Mouse (Mus musculus): ENCODE results near the gene Sec14l4.
A peak's percentile ranks its signal among the peaks of the same experiment; 100 is the strongest.

The Sec14l4 gene

DNA sequence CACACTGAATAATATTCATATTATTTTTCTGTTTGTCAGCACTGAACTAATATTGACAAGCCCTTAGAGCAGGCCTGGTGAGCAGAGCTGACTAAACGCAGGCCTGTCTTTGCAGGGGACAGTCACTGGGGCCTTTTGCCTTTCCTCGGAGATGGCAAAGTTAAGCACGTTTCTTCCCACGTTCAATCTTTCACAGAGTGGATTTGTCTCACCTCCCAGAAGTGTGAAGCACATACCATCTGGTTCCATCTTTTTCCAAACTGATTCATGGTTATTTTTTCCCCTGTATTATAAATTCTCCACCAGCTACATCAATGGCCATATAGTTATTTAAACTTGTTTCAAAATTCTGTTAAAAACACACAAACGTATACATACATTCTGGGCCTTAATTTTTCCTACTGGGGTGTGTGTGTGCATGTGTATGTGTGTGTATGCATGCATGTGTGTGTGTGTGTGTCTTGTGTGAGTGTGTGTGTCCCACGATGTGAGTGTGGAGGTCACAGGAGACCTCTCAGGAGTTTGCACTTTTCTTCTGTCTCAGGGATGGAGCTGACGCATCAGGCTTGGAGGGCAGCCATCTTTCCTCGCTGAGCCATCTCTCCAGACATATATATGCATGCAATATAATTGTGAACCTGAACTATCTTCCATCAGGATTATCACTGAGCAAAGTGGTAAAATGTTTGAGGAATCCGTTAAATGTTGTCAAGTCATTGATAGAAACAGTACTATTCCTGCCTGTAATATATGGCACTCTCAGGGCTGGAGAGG, 3.5 kb upstream of the Sec14l4 start:
- peak; percentile 16 to 38 for DNase-seq (ENCODE audit: low spot score in 2 of 2)

GRCm38 (mm10) chr11:4029343-4029742, 1.9 kb upstream of the Sec14l4 start:
- DNase-seq (ENCODE audit: low spot score in 2 of 2), result no peak

- DNase-seq (ENCODE audit: low spot score in 2 of 2), result no peak
These were observed 699 bp downstream of the Sec14l4 start for GRCm38 (mm10) chr11:4031961-4032360.

DNA sequence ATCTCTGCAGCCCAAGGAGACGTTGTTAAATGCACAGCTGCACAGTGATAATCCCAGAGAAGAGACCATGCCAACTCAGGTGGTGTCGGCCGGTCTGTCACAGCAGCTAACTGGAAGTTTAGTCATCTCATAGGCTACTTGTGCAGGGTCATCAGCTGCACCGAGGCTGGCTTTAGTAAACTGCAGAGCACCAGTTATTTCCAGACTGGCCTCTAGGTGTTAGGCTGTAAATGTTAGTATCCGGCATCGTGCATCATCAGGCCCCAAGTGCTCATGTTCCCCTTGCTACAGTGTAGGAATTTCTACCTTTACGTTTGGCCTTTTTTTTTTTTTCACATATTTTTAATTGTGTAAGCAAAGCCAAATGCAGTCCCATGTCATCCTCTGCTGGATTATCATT, 2.2 kb downstream of the Sec14l4 start:
- no peak for DNase-seq (ENCODE audit: low spot score in 2 of 2)

- no peak for DNase-seq (ENCODE audit: low spot score in 2 of 2)
These were observed 2.9 kb downstream of the Sec14l4 start for GRCm38 (mm10) chr11:4034169-4034568.

DNA sequence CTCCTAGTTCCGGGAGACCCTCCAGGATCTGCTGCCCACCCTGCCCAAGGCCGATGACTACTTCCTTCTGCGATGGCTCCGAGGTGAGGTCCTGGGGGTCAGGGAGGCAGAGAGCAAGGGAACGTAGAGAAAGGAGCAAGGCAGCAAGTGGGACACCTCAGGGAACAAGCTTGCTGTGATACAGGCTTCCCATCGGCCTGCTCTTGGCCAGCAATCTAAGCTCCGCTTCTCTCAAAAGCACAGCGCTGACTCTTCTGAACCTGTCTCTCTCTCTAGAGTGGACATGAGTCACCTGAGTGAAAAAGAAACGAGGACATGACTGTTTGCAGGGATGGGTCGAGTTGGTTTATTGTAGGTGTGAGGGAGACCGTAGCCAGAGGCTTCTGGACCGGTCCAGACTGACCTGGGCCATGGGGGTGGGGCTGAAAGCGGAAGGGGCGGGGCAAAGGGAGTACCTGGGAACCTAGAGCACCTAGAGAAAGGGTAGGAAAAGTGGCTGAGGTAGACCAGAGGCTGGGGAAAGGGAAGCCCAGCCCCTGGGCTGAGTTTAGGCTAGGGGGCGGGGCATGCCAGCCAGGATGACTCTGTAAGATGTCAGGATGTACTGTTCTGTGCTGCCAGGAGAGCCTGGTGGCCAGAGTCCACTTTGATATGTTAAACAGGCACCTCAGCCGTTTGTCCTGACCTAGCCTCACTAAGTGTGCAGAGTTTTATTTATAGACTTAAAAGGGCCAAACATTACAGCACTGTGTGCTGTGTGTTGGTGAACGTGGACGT, 4.0 kb downstream of the Sec14l4 start:
- DNase-seq (ENCODE audit: low spot score in 2 of 2), result no peak

DNA sequence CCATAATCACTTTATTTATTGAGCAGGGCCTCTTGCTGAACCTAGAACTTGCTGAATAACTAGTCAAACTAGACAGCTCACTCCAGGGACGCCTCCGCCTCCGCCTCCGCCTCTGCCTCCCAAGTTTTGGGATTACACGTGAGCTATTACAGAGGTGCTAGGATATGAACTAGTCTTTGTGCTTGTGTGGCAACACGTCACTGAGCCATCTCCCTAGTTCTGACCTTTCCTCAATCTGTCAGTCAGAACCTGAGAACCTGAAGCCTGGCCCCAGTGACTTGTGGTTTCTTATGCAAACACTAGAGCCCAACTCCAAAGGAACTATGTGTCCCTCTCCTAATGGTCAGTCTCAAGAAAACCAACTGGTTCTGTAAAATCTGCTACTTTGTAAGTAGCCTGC, 4.7 kb downstream of the Sec14l4 start:
- DNase-seq (ENCODE audit: low spot score in 2 of 2), result no peak

DNA sequence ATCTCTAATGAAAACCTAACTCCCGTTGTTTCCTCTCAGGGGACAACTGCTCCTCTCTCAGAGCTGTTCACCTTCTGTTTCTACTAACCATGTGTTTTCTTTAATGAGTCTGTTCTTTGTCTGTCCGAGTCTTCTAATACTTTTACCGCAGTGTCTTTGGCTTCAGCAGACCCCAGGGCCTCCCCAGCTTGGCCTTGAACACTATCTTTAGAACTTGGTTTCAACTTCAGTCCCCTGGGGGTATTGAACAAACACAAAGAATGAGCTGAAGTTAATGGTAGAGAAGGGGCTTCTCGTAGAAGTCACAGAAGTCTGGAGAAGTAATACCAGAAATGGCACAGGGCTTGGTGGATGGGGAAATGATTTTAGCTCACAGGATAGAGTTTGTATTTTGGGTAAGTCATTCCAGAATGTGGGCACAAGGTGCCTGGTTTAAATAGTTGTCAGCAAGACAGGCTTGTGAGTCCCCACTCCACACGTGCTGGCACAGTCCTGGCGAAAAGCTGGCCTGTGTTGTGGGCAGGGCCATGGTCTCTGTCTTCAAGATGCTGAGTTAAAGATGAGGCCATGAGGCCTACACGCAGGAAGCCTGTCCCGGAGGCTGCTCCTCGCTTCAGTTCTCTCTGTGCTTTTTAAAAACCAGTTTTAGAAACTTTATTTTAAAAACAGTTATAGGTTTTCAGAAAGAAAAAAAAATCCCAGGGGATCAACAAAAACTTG, 5.3 kb downstream of the Sec14l4 start:
- DNase-seq (ENCODE audit: low spot score in 2 of 2), result no peak

- DNase-seq (ENCODE audit: low spot score in 2 of 2), result no peak
These were observed 8.7 kb downstream of the Sec14l4 start for GRCm38 (mm10) chr11:4039951-4040350.

DNA sequence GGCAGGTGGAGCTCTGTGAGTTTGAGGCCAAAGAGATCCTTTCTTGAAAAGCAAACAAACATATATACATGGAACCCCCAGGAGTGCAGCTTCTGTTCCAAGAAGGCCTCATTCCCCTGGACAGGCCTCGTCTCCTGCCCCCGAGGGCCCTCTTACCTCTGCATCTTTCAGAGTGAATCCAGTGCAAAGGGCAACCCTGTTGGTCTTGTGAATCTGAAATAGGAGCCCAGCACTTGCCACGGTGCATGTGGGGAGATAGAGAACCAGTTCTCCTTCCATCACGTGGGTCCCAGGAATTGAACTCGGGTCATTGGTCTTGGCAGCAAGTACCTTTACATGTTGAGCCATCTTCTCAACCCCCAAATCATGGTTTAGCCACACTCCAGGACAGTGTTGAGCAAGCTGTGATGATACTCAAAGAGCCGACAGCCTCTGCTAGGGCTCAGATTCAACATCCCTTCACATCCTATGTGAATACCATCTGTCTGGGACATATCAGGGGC, 9.9 kb downstream of the Sec14l4 start:
- no peak for DNase-seq (ENCODE audit: low spot score in 2 of 2)

DNA sequence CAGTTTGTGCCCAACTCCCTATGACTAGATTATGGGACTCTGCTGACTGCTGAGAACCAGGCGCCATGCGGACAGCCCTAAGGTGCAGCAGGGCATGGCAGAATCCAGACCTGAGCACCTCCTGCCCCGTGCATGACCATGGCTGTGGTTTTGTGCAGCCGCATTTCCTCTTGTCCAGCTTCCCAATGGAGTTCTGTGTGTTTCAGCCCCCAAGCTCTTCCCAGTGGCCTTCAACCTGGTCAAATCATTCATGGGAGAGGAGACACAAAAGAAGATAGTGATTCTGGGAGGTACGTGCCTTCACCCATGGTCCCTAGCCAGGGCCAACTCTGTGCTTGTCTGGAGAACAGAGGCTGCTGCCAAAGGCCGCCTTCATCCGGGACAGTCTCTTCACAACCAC, 11.8 kb downstream of the Sec14l4 start:
- no peak for DNase-seq (ENCODE audit: low spot score in 2 of 2)

- DNase-seq (ENCODE audit: low spot score in 2 of 2), result no peak
These were observed 15.3 kb downstream of the Sec14l4 start for GRCm38 (mm10) chr11:4046526-4046925.

DNA sequence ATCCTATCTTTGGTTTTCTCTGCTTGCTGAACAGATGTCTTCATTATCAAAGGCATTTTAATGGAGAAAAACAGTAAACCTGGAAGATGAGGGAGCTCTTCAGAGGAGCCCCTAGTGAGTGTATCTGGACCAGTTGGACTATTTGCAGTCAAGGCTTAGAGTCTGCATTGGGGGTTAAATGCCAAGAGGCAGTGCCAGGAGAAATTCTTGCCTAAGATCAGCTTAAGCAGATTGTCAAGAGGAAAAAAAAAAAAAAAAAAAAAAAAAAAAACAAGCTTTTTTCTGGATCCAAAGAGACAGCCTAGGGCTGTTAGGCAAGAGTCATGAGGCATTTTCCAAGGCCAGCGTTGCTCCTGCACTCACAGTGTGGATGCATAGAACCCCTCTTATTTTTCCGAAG, 16.5 kb downstream of the Sec14l4 start:
- DNase-seq (ENCODE audit: low spot score in 2 of 2), result no peak

GRCm38 (mm10) chr11:4048438-4048837, 17.2 kb downstream of the Sec14l4 start:
- no peak for DNase-seq (ENCODE audit: low spot score in 2 of 2)

GRCm38 (mm10) chr11:4053586-4053985, 22.3 kb downstream of the Sec14l4 start:
- DNase-seq (ENCODE audit: low spot score in 2 of 2), result peak; percentile 39 to 43

DNA sequence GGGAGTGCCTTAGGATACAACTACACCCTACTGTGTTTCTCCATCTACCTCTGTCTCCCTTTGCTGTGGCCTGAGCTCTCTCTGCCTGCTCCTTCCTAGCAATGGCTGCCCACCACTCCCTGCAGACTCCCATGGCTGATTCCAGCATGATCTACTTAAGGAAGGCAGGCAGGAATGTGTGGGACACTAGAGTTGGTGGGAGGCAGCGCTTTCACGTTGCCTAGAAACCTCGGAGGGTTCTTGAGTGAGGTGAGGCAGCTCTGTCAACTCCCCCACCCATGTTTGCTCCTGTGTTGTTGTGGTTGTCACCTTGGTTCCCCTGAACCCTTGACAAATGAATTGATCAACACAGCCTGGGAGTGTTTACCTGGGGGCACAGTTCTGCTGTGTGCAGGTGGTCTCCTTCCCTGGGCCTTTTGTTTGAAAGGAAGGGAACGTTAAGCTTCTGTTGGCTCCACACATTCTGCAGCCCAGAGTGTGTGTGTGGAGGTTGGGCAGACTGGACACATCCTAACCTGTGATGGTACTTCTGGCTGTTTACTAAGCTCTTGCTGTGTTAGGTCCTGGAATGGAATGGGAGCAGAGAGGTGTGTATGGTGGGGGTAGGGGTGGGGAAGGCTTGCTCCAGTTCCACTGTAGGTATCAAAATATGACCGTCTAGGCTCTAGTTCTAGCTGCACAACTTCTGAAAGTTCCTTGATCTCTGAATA, 29.8 kb downstream of the Sec14l4 start:
- peak in 1 of 2 experiments; percentile 19 for DNase-seq (ENCODE audit: low spot score in 2 of 2)

GRCm38 (mm10) chr11:4062523-4062922, 31.3 kb downstream of the Sec14l4 start:
- DNase-seq (ENCODE audit: low spot score in 2 of 2), result no peak

DNA sequence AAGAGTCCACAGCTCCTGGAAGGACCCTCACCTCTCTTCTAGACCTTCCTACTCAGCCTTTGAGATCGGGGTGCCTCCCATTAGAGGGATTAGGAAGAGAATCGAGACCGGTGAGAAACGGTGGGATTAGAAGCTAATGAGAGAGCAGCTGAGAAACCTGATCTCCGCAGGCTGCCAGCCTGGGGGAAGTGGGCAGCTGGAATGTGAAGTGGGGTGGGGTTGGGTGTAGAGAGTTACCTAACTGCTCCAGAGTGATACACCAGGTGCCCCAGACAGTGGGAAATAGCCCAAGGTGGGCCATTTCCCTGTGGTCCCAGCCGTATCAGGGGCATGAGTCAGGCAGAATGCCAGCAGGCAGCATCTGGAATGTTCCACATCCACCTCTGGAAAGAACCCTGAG, 31.7 kb downstream of the Sec14l4 start:
- no peak for DNase-seq (ENCODE audit: low spot score in 2 of 2)

DNA sequence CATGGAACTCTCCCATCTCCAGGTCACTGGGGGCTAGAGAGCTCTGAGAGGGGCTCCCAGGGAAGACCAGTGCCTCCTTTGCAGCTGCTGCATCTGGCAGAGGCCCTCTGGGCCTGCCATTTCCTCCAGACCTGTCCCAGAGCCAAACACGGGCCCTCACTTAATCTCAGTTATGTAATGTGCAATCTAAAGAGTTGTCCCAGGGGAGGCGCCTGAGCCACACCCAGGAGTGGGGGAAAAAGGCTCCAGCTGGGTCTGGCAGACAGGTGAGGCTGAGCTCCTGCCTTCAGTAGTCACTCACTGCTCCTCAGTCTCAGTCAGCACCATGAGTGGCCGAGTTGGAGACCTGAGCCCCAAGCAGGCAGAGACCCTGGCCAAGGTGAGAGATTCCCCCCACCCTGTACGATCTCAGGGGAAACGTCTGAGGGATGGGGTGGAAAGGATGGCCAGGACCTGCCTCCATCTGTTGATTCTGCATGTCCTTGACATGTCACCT, 33.4 kb downstream of the Sec14l4 start, which contains the start of gene Sec14l3:
Gene Sec14l3 (plus strand): TSS at position 215 of the 496 bp plus-strand sequence.
- no peak for DNase-seq (ENCODE audit: low spot score in 2 of 2)

- peak in 1 of 2 experiments; percentile 25 for DNase-seq (ENCODE audit: low spot score in 2 of 2)
These were observed 38.4 kb downstream of the Sec14l4 start for GRCm38 (mm10) chr11:4069664-4070063.

DNA sequence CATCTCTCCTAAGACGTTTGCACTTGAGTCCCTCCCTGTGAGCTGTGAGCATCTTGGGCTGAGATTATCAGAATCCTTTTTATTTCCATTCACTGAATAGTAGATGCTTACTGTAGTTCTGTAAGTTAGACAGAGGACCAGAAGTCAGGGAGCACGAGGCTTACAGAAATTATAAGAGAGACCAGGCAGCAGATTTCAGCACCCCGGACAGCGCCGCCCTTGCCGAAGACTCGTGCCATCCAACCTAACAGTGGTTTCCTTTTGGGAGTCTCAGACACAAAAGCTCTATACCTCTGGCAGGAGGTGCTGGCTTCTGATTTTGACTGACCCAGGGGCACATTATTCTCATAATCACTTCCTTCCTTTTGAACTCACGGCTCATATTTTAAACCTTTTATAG, 45.4 kb downstream of the Sec14l4 start:
- no peak for DNase-seq (ENCODE audit: low spot score in 2 of 2)
